Mouse (Mus musculus) neutrophil, adult 5-6 weeks (primary cell): ENCODE results near the gene Exog. TPM values are rescaled to one million over a fixed set of nuclear protein-coding genes. Genes with fewer than 3 reads are reported as not detected.

ENCODE experiments used
- ATAC-seq: fragments of 151-379, 151-347 bp; 2 replicates; pipeline ENCODE4 v1.8.0; 2017; ENCODE audit warnings: mild to moderate bottlenecking, moderate TSS enrichment; ENCODE audit not compliant: insufficient number of reproducible peaks, poor library complexity, low FRiP score, severe bottlenecking; ENCODE audit errors: extremely low read depth
- total RNA-seq: library from RNA; stranded (forward); fragments of 200-1000 nt; gene quantifications from 2 replicates; pipeline ENCODE4 v1.2.3, GENCODE M21; 2017

Exog gene
- 3.3 and 3.9 TPM in 2 replicates for total RNA-seq

- ATAC-seq: peak; percentile 66
Measured at GRCm38 (mm10) chr9:119444738-119445429, at the start of gene Exog. TSS of gene Exog (plus strand) at chr9:119444943.

DNA sequence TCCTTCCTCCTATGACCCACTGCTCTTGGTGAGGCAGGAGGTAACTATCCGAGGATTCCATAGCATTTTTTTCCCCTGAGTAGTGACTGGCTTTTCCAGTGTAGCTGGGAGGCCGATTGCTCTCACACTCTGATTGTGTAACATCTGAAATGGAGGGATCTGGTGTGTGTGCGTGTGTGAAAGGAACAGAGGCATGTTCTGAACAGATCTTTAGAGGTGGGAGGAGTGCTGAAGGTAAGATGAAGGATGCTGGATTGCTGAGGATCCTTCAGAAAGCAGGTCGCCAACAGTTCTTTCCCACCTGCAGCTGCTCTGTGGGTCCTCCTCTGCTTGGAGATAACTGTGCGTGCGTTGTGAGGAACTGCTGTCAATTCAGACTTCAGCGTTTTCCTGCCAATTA lies 43.4 kb upstream of the Exog start:
- no peak for ATAC-seq

- ATAC-seq: peak; percentile 34; the same call in 1 of the 2 replicates
Measured at GRCm38 (mm10) chr9:119401801-119402214, 42.9 kb upstream of the Exog start, which contains the start of gene Acvr2b. TSS of gene Acvr2b (plus strand) at chr9:119402118.

GRCm38 (mm10) chr9:119402253-119403235 lies 42.2 kb upstream of the Exog start:
- ATAC-seq: no peak

DNA sequence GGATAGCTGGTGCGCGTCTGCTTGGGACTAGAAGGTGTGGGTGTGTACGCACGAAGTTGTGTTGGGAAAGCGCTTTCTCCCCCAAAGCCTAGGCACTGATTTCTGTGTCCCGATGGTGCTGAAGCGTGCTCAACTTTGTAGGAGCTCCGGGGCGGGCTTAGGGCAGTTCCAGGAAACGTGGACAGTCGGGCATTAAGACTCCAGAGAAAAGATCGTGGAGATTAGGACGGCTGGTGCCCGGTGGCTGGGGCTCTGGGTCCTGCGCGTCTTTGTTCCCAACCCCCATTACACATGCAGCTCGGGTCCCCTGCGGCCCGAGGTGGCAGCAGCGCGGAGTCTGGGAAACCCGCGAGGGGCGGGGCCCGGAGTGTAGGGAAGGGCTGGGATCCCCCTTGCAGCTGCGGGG lies 41.5 kb upstream of the Exog start:
- no peak for ATAC-seq

DNA sequence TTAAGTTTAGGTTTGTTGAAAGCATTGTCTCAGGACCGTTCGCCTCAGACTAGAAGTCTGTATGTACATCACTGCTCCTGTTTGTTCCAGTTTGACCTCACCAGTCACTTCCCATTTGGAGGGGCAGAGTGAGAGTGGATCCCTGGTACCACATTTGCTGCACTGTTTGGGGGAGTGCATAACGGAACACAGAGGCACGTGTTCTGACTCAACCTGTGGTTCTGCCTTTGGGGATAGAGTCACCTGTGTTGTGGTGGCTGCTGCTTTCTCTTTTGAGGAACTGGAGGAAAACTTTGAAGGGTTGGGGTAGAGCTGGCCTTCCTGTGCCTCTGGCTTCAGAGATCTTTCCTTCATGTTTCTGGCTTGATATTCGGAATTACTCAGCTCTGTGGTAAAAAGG lies 40.7 kb upstream of the Exog start:
- ATAC-seq: no peak

- no peak for ATAC-seq
Measured at GRCm38 (mm10) chr9:119407884-119408283, 36.9 kb upstream of the Exog start.

DNA sequence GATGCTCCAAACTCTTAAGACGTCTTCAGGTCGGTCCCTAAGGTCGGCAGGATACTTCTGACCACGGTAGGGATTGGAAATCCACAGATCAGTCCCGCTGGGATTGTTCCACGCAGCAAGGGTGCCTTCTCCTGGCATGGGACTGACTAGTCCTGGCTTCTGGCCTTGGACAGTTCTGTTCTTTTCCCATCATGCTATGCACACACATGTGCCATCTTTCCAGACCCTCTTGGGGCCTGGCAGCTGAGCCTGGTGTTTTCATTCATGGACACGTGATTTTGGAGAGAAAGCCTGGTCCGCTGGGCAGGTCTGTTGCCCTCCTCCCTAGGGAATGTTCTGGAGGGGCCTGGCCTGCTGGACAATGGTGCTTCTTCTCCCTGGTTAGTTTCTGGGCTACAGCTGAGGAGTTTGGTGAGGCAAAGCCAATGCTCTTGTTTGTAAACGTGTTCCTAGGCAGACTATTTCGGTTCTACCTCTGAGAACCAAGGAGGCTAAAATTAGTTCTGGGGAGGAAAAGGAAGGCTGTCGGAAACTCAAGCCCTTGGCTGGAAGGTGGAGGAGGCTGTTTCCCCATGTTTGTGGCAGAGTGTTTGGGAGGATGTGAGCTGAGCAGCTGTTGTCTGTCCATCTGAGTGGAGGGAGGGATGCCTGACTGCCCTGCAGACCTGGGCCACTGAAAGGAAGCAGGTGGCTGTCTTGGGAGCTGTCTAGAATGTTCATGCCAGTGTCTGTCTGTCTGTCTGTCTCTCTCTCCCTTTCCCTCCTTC lies 35.7 kb upstream of the Exog start:
- no peak for ATAC-seq

- no peak for ATAC-seq
Measured at GRCm38 (mm10) chr9:119409864-119410263, 34.9 kb upstream of the Exog start.

DNA sequence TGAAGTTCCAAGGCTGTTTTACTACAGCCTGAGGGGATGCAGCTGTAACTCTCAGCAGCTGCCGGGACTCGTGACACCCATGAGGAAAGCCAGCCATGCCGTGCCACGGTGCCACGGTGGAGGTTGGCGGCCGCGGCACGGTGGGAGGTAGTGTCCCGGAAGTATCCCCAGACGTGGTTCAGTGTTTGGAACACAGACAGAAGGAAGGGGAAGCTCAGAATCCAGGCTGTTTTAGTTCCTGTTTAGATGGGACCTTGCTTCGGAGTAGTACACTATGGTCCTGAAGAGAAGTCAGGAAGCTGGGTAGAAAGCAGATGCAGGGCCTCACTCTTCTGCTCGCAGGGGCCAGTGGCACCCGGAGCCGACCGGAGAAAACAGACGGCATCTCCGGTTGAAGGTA lies 26.7 kb upstream of the Exog start:
- no peak for ATAC-seq

GRCm38 (mm10) chr9:119419852-119420438 lies 24.8 kb upstream of the Exog start:
- no peak for ATAC-seq

DNA sequence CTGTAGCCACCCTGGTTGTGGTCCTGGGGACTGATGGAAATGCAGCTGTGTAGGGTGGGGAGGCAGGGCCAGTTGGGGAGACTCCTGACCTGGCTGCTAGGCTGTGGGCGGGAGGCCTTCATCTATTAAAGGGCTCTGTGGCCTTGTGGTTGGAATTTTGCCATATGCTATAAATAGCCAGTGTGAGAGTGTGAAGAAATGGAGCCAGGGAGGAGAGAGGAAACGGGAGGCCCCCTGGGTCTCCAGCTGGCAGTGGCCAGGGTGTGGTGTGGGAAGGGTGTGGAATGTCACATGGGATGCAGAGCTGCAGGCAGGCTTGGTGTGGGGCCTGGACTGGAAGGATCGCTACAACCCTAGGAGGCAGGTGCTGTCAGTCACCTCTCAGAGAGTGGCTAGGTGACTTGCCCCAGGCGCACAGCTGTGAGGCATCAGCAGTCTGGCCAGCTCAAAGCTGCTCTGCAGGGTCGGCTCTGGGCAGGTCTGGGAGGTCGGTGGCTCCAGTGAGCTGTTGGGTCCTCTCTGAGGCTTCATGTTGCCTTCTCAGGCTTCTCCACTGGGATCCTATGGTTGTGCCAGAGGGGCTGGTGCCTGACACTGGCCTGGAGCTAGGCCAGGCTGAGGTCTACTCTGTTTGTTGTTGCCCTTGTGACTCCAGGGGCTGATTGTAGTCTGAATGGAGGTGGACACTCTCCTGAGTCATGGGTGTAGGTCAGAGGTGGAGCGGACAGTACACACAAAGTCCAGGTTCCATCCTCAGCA lies 19.3 kb upstream of the Exog start:
- ATAC-seq: no peak

GRCm38 (mm10) chr9:119425976-119426415 lies 18.7 kb upstream of the Exog start:
- ATAC-seq: no peak

DNA sequence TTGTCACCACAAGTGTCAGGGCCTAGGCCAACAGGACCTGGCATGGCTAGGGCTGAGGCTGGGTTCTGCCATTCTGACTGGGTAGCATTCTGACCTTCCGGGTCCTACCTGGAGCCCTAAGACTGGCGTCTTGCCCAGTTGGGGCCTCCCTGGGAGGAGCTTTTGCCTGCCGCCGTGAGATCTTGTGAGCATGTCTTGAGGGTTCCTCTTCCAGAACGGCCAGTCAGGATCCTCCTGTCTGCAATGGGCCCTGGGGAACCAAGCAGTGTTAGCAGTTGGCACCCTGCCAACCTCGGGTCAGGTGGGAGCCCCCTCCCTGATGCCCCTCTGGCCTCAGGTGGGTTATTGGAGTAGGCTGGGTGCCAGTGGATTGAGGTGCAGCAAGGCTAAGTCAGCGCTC lies 18.3 kb upstream of the Exog start:
- ATAC-seq: no peak

DNA sequence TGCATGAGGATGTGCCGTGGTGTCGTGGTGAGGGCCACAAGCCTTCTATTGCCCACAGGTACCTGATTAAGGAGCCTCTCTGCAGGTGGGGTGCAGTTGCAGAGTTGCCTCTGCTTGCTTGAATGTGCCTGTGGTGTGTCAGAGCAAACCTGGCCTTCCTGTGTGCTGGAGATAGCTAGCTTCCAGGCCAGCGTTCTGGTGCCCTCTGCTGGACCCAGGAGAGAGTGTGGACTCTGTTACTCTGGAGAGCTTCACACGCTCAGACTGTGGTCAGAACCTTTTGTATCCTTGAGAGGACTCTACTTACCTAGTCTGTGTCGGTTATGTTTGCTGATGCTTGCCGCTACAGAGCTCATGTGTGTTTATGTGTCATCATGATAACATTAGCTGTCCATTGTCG lies 14.4 kb upstream of the Exog start:
- ATAC-seq: no peak

- no peak for ATAC-seq
Measured at GRCm38 (mm10) chr9:119435855-119436254, 8.9 kb upstream of the Exog start.

DNA sequence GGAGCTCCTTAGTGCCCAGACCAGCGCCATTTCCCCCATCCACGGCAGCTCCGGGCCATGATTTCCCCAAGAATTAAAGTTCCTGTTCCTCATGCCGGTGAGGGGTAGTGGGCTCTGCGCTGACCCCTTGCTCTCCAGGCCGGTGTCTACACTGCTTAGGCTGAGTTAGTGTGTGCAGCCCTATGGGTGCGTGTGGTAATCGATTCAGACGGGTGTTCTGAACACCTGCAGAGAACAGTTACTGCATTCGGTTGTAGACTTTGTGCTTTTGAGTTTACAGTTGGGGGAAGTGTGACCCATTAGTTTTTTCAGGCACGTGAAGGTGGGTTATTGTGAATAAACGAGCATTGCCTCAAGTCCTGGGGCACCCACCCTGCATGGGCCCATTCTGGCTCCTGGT lies 6.7 kb upstream of the Exog start:
- no peak for ATAC-seq

GRCm38 (mm10) chr9:119438498-119439000 lies 6.2 kb upstream of the Exog start:
- ATAC-seq: no peak
